Mouse (Mus musculus) lung, embryonic 16.5 days (tissue): ENCODE measurements around the gene Rgs3. TPM values are rescaled to one million over a fixed set of nuclear protein-coding genes. Genes with fewer than 3 reads are reported as not detected.

Experiments used
- ATAC-seq: fragments of 200-750 bp; cut with Nextera tagmentation; 2 replicates; pipeline ENCODE4 v1.8.0; 2017; ENCODE audit warnings: low read depth, mild to moderate bottlenecking, moderate library complexity
- H3K27ac ChIP-seq: fragments of 300-500 bp; sonication (generic); 2 replicates; pipeline ENCODE4 v1.5.1; 2014; ENCODE audit warnings: mild to moderate bottlenecking, control low read depth, low read length
- H3K27me3 ChIP-seq: fragments of 300-500 bp; sonication (generic); 2 replicates; pipeline ENCODE4 v1.6.1; 2014; ENCODE audit warnings: low read depth, low read length, mixed read lengths; ENCODE audit not compliant: control insufficient read depth, insufficient read depth
- H3K36me3 ChIP-seq: fragments of 300-500 bp; sonication (generic); 2 replicates; pipeline ENCODE4 v1.6.1; 2014; ENCODE audit warnings: low read length; ENCODE audit not compliant: control insufficient read depth, insufficient read depth
- H3K4me1 ChIP-seq: fragments of 300-500 bp; sonication (generic); replicated peaks from 2 replicates; pipeline ENCODE4 v1.6.1; 2014; ENCODE audit warnings: low read length, mixed read lengths; ENCODE audit not compliant: control insufficient read depth, insufficient read depth
- H3K4me2 ChIP-seq: fragments of 300-500 bp; sonication (generic); 2 replicates; pipeline ENCODE4 v1.6.1; 2014; ENCODE audit warnings: low read depth, low read length, control low read depth
- H3K4me3 ChIP-seq: fragments of 300-500 bp; sonication (generic); 2 replicates; pipeline ENCODE4 v1.5.1; 2014; ENCODE audit warnings: mild to moderate bottlenecking, low read length, control low read depth
- H3K9ac ChIP-seq: fragments of 300-500 bp; sonication (generic); 2 replicates; pipeline ENCODE4 v1.6.1; 2014; ENCODE audit warnings: low read length, control low read depth
- H3K9me3 ChIP-seq: fragments of 300-500 bp; sonication (generic); 2 replicates; pipeline ENCODE4 v1.6.1; 2016; ENCODE audit warnings: low read length; ENCODE audit not compliant: control insufficient read depth
- WGBS: fragments of 180-500 bp; shearing (Covaris S2); extraction: QIAGEN DNeasy Blood & Tissue Kit; methylation state at CpG from one replicate; pipeline ENCODE4 v1.1.7; 2014; 5-methylcytosine and 5-hydroxymethylcytosine counted together
- polyA plus RNA-seq: library from polyadenylated mRNA; unstranded; fragments of >200 nt; fragmentation: Nextera tagmentation; extraction: Ambion mirVana; gene quantifications from 2 replicates; pipeline ENCODE4 v1.2.1, GENCODE M21; 2015

Gene Rgs3
- polyA plus RNA-seq, 1 experiment from 2014 or later = 57.4 TPM

GRCm38 (mm10) chr4:62607345-62607744 lies 47.7 kb downstream of the Rgs3 start:
- H3K9me3 ChIP-seq = no peaks in the 10 kb centered on the region
- peak overlapping the region; percentile 50 for H3K27ac ChIP-seq
- H3K4me3 ChIP-seq = no peak overlapping the region
- peaks cover 11% of the 10 kb centered on the region; the same call in 1 of the 2 replicates for H3K4me1 ChIP-seq
- no peaks in the 10 kb centered on the region for H3K36me3 ChIP-seq
- H3K27me3 ChIP-seq = no peaks in the 10 kb centered on the region
- H3K9ac ChIP-seq = 0 out of 2 replicates have a peak overlapping the region, but pooled peaks have one; percentile 8
- H3K4me2 ChIP-seq = no peak overlapping the region
- peak; percentile 54 for ATAC-seq
- WGBS = 45% methylated on average over 9 of the region's 9 CpGs

- WGBS = 80% methylated on average over 6 of the region's 6 CpGs
- Histone ChIP-seq H3K36me3 (no peaks in the 10 kb centered on the region), H3K27me3 (no peaks in the 10 kb centered on the region), H3K4me1 (peaks cover 16% of the 10 kb centered on the region), H3K27ac (peak overlapping the region; percentile 50), H3K9ac (no peak overlapping the region), H3K9me3 (no peaks in the 10 kb centered on the region), H3K4me2 (no peak overlapping the region), H3K4me3 (no peak overlapping the region)
- no peak for ATAC-seq
Measured at GRCm38 (mm10) chr4:62607805-62608204, 48.2 kb downstream of the Rgs3 start.

DNA sequence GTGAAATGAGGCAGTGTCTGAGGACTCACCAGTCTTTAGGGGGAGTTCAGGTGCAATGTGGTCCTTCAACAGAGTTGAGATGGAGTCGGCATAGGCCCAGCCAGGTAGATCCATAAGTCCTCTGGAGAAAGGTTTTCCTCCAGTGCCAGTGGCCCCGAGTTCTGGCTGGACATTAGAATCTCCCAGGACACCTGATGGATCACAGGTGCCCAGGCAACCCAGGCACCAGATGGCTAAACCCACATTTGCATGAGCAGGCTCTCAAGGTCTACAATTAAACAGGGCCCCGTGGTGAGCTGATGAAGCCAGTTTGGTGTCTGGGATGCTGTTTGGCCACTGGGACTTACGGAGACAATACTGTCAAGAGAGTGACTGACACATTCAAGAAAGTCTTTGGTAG lies 49.7 kb downstream of the Rgs3 start:
- ATAC-seq = no peak
- Histone ChIP-seq H3K27ac (no peak overlapping the region), H3K9me3 (no peaks in the 10 kb centered on the region), H3K4me2 (no peak overlapping the region), H3K36me3 (no peaks in the 10 kb centered on the region), H3K4me1 (peaks cover 24% of the 10 kb centered on the region), H3K9ac (no peak overlapping the region), H3K27me3 (no peaks in the 10 kb centered on the region), H3K4me3 (no peak overlapping the region)
- WGBS = 88% methylated on average over 4 of the region's 4 CpGs

DNA sequence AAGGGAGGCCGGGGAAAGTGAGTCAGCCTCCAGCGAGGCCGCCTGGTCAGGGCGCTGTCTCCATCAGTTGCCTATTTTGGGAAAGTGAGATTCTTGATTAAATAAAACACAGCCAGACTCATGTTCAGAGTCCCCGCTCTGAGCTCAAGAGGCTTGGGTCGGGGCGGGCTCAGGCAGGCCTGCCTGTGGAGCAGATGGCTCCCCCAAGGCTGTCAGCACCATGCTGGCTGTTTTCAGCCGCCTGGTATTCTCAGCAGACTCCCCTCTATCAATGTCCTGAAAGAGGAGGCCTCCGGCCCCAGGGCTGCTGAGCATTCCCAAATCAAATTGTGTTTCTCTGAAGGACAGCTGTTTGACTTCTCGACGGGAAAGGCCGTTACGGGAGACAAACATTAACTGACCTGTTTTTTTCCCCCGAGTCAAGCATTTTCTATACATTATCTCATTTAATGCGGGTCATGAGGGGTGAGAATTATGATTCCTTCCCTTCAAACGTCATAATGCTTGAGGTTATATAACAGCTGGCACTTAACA lies 50.6 kb downstream of the Rgs3 start:
- H3K4me2 ChIP-seq = no peak overlapping the region
- no peak overlapping the region for H3K4me3 ChIP-seq
- H3K9ac ChIP-seq = no peak overlapping the region
- H3K36me3 ChIP-seq = no peaks in the 10 kb centered on the region
- 43% methylated on average over 16 of the region's 16 CpGs for WGBS
- H3K4me1 ChIP-seq = peaks cover 24% of the 10 kb centered on the region
- H3K27me3 ChIP-seq = no peaks in the 10 kb centered on the region
- H3K27ac ChIP-seq = no peak overlapping the region
- no peaks in the 10 kb centered on the region for H3K9me3 ChIP-seq
- no peak for ATAC-seq

DNA sequence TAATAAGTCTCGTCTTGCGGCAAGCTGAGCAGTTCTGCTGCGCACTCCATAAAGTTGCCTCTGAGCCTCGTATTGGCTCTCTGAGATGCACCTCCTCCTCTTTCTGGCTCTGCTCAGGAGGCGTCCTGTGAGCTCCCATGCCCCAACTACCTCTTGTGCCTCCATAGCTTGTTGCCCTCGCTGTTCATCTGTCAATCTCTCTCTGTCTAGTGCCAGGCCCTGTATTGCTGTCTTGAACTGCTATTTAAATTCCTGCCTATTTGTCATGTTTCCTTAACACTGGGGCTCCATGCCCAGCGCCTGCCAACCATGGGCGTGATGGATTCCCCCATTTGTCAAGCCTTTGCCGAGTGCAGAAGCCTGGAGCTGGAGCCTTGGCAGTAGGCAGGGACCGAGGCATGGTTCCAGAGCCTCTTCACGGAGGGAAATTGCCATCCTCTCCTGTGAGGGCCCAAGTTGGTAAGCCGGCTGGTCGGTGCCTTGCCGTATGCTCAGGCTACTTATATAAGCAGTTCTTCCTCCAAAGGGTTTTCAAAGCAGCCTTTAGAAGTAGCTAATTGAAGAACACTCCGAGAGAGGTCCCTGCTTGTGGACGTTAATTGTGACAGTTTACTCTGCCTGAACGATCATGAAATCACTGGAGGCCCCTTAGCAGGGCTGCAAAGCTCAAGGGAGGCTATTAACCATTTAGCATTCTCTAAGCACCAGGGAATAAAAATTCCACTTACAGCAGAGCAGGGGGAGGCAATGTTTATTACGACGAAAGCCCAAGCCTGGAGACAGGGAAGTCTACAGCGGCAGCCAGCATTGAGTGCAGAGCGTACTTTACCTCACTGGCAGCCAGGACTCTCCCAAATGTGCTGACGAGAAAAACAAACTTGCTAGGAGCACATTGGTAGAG lies 53.2 kb downstream of the Rgs3 start:
- Histone ChIP-seq H3K9ac (no peak overlapping the region), H3K9me3 (no peaks in the 10 kb centered on the region), H3K4me2 (no peak overlapping the region), H3K27me3 (no peaks in the 10 kb centered on the region), H3K4me1 (peaks cover 19% of the 10 kb centered on the region), H3K27ac (peak overlapping the region; percentile 19; the same call in 1 of the 2 replicates), H3K36me3 (no peaks in the 10 kb centered on the region), H3K4me3 (no peak overlapping the region)
- ATAC-seq = peak; percentile 61
- 37% methylated on average over 22 of the region's 22 CpGs for WGBS

- WGBS = 61% methylated on average over 13 of the region's 13 CpGs
- Histone ChIP-seq H3K4me1 (peaks cover 24% of the 10 kb centered on the region), H3K9me3 (no peaks in the 10 kb centered on the region), H3K36me3 (no peaks in the 10 kb centered on the region), H3K27me3 (no peaks in the 10 kb centered on the region; the same call in 1 of the 2 replicates), H3K4me3 (no peak overlapping the region), H3K27ac (no peak overlapping the region), H3K9ac (no peak overlapping the region), H3K4me2 (no peak overlapping the region)
- ATAC-seq = 0 out of 2 replicates have a peak, but pooled peaks have one; percentile 12
Measured at GRCm38 (mm10) chr4:62613646-62614365, 54.2 kb downstream of the Rgs3 start.

- H3K9ac ChIP-seq = no peak overlapping the region
- no peaks in the 10 kb centered on the region for H3K36me3 ChIP-seq
- no peak overlapping the region for H3K4me3 ChIP-seq
- H3K27ac ChIP-seq = peak overlapping the region; percentile 88; the same call in 1 of the 2 replicates
- no peak for ATAC-seq
- H3K4me1 ChIP-seq = peaks cover 21% of the 10 kb centered on the region
- WGBS = 49% methylated on average over 9 of the region's 9 CpGs
- H3K4me2 ChIP-seq = no peak overlapping the region
- H3K9me3 ChIP-seq = no peaks in the 10 kb centered on the region
- no peaks in the 10 kb centered on the region; the same call in 1 of the 2 replicates for H3K27me3 ChIP-seq
Measured at GRCm38 (mm10) chr4:62617856-62618440, 58.3 kb downstream of the Rgs3 start.

DNA sequence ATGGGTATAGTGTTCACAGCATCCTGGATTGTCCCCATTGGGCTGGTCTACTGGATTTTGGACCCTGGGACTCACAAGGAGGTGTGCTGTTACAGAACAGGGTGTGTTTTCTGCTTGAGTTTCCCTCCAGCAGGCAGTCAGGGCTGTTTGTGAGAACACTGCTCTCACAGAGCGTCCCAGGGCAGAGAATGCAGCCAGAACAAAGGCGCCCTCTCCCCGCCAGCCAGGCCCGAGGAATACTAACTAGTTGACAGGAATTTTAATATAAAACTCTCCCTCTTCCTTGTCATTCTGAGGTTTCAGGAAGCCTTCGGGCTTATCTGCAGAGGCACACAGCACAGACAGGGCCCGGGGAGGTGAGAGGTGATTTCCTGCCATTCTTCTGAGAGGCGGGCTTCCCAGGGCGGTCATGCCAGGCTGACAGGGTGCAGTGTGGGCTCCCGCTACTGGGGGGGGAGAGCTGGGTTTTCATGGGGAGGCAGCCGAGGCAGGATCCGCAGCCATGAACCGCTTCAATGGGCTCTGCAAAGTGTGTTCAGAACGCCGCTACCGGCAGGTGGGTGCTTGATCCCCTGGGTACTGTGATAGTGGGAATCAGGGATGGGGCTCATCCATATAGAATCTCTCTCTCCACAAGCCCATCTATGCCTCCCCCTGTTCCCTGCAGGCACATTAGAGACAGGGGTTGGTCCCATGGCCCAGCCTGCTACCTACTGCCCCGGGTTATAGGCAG lies 59.8 kb downstream of the Rgs3 start:
- WGBS = 35% methylated on average over 16 of the region's 16 CpGs
- peak overlapping the region; percentile 61 for H3K9ac ChIP-seq
- H3K4me1 ChIP-seq = peaks cover 12% of the 10 kb centered on the region; the same call in 1 of the 2 replicates
- H3K27me3 ChIP-seq = no peaks in the 10 kb centered on the region; the same call in 1 of the 2 replicates
- peak overlapping the region; percentile 88 for H3K27ac ChIP-seq
- ATAC-seq = peak; percentile 89
- no peaks in the 10 kb centered on the region for H3K9me3 ChIP-seq
- H3K36me3 ChIP-seq = no peaks in the 10 kb centered on the region
- H3K4me2 ChIP-seq = no peak overlapping the region
- peak overlapping the region; percentile 43 for H3K4me3 ChIP-seq
